Mouse (Mus musculus): ENCODE measurements around the gene Efna3. TPM values are rescaled to one million over a fixed set of nuclear protein-coding genes. Genes with fewer than 3 reads are reported as not detected.
A peak's percentile ranks its signal among the peaks of the same experiment; 100 is the strongest.

Efna3 gene
- polyA plus RNA-seq, 1 experiment from 2014 or later = 78.0 TPM

- 2% methylated on average over 53 of the region's 58 CpGs for WGBS
- peak; percentile 13; the same call in 1 of the 2 replicates for ATAC-seq
- peak overlapping the region; percentile 60 for H3K4me3 ChIP-seq (ENCODE audit: low read length)
Observed at GRCm38 (mm10) chr3:89319591-89320350, 3.0 kb downstream of the Efna3 start.

GRCm38 (mm10) chr3:89318971-89319590, 3.7 kb downstream of the Efna3 start:
- Histone ChIP-seq H3K9me3 (ENCODE audit: control insufficient read depth, low read length) (no peaks in the 10 kb centered on the region), H3K4me3 (ENCODE audit: low read length) (peak overlapping the region; percentile 60), H3K4me1 (ENCODE audit: control insufficient read depth, insufficient read depth, low read depth, low read length) (peaks cover 55% of the 10 kb centered on the region), H3K27me3 (replicated peaks; ENCODE audit: control insufficient read depth, insufficient read depth, low read length) (peaks cover 3% of the 10 kb centered on the region), H3K9ac (ENCODE audit: low read depth, low read length) (peak overlapping the region; percentile 83), H3K27ac (ENCODE audit: low read depth, low read length) (peak overlapping the region; percentile 96; the same call in 1 of the 2 replicates), H3K36me3 (ENCODE audit: control insufficient read depth, insufficient read depth, low read length) (0 out of 2 replicates have a peak, but pooled peaks cover 5% of the 10 kb centered on the region), H3K4me2 (ENCODE audit: low read length) (peak overlapping the region; percentile 89)
- WGBS = 8% methylated on average over 21 of the region's 21 CpGs
- ATAC-seq = no peak

More at GRCm38 (mm10) chr3:89319591-89320350, 3.0 kb downstream of the Efna3 start:
- H3K9ac ChIP-seq (ENCODE audit: low read depth, low read length) = peak overlapping the region; percentile 83
- peak overlapping the region; percentile 96 for H3K27ac ChIP-seq (ENCODE audit: low read depth, low read length)
- H3K27me3 ChIP-seq (replicated peaks; ENCODE audit: control insufficient read depth, insufficient read depth, low read length) = peaks cover 3% of the 10 kb centered on the region
- H3K4me2 ChIP-seq (ENCODE audit: low read length) = peak overlapping the region; percentile 89
- H3K4me1 ChIP-seq (ENCODE audit: control insufficient read depth, insufficient read depth, low read depth, low read length) = peaks cover 55% of the 10 kb centered on the region
- no peaks in the 10 kb centered on the region for H3K9me3 ChIP-seq (ENCODE audit: control insufficient read depth, low read length)
- H3K36me3 ChIP-seq (ENCODE audit: control insufficient read depth, insufficient read depth, low read length) = no peaks in the 10 kb centered on the region

GRCm38 (mm10) chr3:89318316-89318715, 4.4 kb downstream of the Efna3 start:
- Histone ChIP-seq H3K4me2 (ENCODE audit: low read length) (no peak overlapping the region), H3K27me3 (replicated peaks; ENCODE audit: control insufficient read depth, insufficient read depth, low read length) (peaks cover 3% of the 10 kb centered on the region), H3K9me3 (ENCODE audit: control insufficient read depth, low read length) (no peaks in the 10 kb centered on the region), H3K27ac (ENCODE audit: low read depth, low read length) (no peak overlapping the region), H3K9ac (ENCODE audit: low read depth, low read length) (no peak overlapping the region), H3K4me1 (ENCODE audit: control insufficient read depth, insufficient read depth, low read depth, low read length) (peaks cover 55% of the 10 kb centered on the region), H3K36me3 (ENCODE audit: control insufficient read depth, insufficient read depth, low read length) (0 out of 2 replicates have a peak, but pooled peaks cover 11% of the 10 kb centered on the region), H3K4me3 (ENCODE audit: low read length) (no peak overlapping the region)
- ATAC-seq = no peak
- WGBS = 66% methylated on average over 8 of the region's 8 CpGs

- 50% methylated on average over 6 of the region's 6 CpGs for WGBS
- Histone ChIP-seq H3K4me1 (ENCODE audit: control insufficient read depth, insufficient read depth, low read depth, low read length) (peaks cover 55% of the 10 kb centered on the region), H3K27ac (ENCODE audit: low read depth, low read length) (no peak overlapping the region), H3K9ac (ENCODE audit: low read depth, low read length) (0 out of 2 replicates have a peak overlapping the region, but pooled peaks have one; percentile 16), H3K36me3 (ENCODE audit: control insufficient read depth, insufficient read depth, low read length) (0 out of 2 replicates have a peak, but pooled peaks cover 11% of the 10 kb centered on the region), H3K4me3 (ENCODE audit: low read length) (no peak overlapping the region), H3K9me3 (ENCODE audit: control insufficient read depth, low read length) (no peaks in the 10 kb centered on the region), H3K27me3 (replicated peaks; ENCODE audit: control insufficient read depth, insufficient read depth, low read length) (peaks cover 3% of the 10 kb centered on the region), H3K4me2 (ENCODE audit: low read length) (peak overlapping the region; percentile 25; the same call in 1 of the 2 replicates)
- no peak for ATAC-seq
Observed at GRCm38 (mm10) chr3:89317246-89317645, 5.5 kb downstream of the Efna3 start.

GRCm38 (mm10) chr3:89316833-89317232, 5.9 kb downstream of the Efna3 start:
- Histone ChIP-seq H3K4me3 (ENCODE audit: low read length) (no peak overlapping the region), H3K27ac (ENCODE audit: low read depth, low read length) (no peak overlapping the region), H3K4me2 (ENCODE audit: low read length) (peak overlapping the region; percentile 25), H3K4me1 (ENCODE audit: control insufficient read depth, insufficient read depth, low read depth, low read length) (peaks cover 55% of the 10 kb centered on the region), H3K27me3 (replicated peaks; ENCODE audit: control insufficient read depth, insufficient read depth, low read length) (peaks cover 3% of the 10 kb centered on the region), H3K9ac (ENCODE audit: low read depth, low read length) (peak overlapping the region; percentile 13; the same call in 1 of the 2 replicates), H3K9me3 (ENCODE audit: control insufficient read depth, low read length) (no peaks in the 10 kb centered on the region), H3K36me3 (ENCODE audit: control insufficient read depth, insufficient read depth, low read length) (0 out of 2 replicates have a peak, but pooled peaks cover 11% of the 10 kb centered on the region)
- WGBS = 0% methylated on average over 4 of the region's 4 CpGs
- peak; percentile 9 for ATAC-seq

- Histone ChIP-seq H3K4me3 (ENCODE audit: low read length) (no peak overlapping the region), H3K36me3 (ENCODE audit: control insufficient read depth, insufficient read depth, low read length) (0 out of 2 replicates have a peak, but pooled peaks cover 11% of the 10 kb centered on the region), H3K4me1 (ENCODE audit: control insufficient read depth, insufficient read depth, low read depth, low read length) (peaks cover 53% of the 10 kb centered on the region), H3K9me3 (ENCODE audit: control insufficient read depth, low read length) (no peaks in the 10 kb centered on the region), H3K27ac (ENCODE audit: low read depth, low read length) (no peak overlapping the region), H3K27me3 (replicated peaks; ENCODE audit: control insufficient read depth, insufficient read depth, low read length) (peaks cover 3% of the 10 kb centered on the region), H3K9ac (ENCODE audit: low read depth, low read length) (peak overlapping the region; percentile 33), H3K4me2 (ENCODE audit: low read length) (peak overlapping the region; percentile 57)
- WGBS = 6% methylated on average over 40 of the region's 40 CpGs
- 0 out of 2 replicates have a peak, but pooled peaks have one; percentile 3 for ATAC-seq
Observed at GRCm38 (mm10) chr3:89315930-89316831, 6.6 kb downstream of the Efna3 start.

GRCm38 (mm10) chr3:89315195-89315929, 7.4 kb downstream of the Efna3 start:
- peak overlapping the region; percentile 49 for H3K9ac ChIP-seq (ENCODE audit: low read depth, low read length)
- ATAC-seq = no peak
- H3K36me3 ChIP-seq (ENCODE audit: control insufficient read depth, insufficient read depth, low read length) = 0 out of 2 replicates have a peak, but pooled peaks cover 11% of the 10 kb centered on the region
- H3K9me3 ChIP-seq (ENCODE audit: control insufficient read depth, low read length) = no peaks in the 10 kb centered on the region
- H3K27me3 ChIP-seq (replicated peaks; ENCODE audit: control insufficient read depth, insufficient read depth, low read length) = peaks cover 3% of the 10 kb centered on the region
- peak overlapping the region; percentile 21; the same call in 1 of the 2 replicates for H3K4me3 ChIP-seq (ENCODE audit: low read length)
- peak overlapping the region; percentile 57 for H3K4me2 ChIP-seq (ENCODE audit: low read length)
- no peak overlapping the region for H3K27ac ChIP-seq (ENCODE audit: low read depth, low read length)
- WGBS = 7% methylated on average over 23 of the region's 26 CpGs
- H3K4me1 ChIP-seq (ENCODE audit: control insufficient read depth, insufficient read depth, low read depth, low read length) = peaks cover 45% of the 10 kb centered on the region

- Histone ChIP-seq H3K4me3 (ENCODE audit: low read length) (no peak overlapping the region), H3K9ac (ENCODE audit: low read depth, low read length) (no peak overlapping the region), H3K9me3 (ENCODE audit: control insufficient read depth, low read length) (no peaks in the 10 kb centered on the region), H3K4me2 (ENCODE audit: low read length) (no peak overlapping the region), H3K27ac (ENCODE audit: low read depth, low read length) (no peak overlapping the region), H3K4me1 (ENCODE audit: control insufficient read depth, insufficient read depth, low read depth, low read length) (peaks cover 42% of the 10 kb centered on the region), H3K36me3 (ENCODE audit: control insufficient read depth, insufficient read depth, low read length) (0 out of 2 replicates have a peak, but pooled peaks cover 11% of the 10 kb centered on the region), H3K27me3 (replicated peaks; ENCODE audit: control insufficient read depth, insufficient read depth, low read length) (peaks cover 3% of the 10 kb centered on the region; the same call in 1 of the 2 replicates)
- 35% methylated on average over 2 of the region's 2 CpGs for WGBS
- no peak for ATAC-seq
Observed at GRCm38 (mm10) chr3:89314791-89315190, 8.0 kb downstream of the Efna3 start.
